Mouse (Mus musculus): ENCODE measurements around the gene Gm10309.

GRCm38 (mm10) chr17:86460645-86461430 lies 44.2 kb downstream of the Gm10309 start:
- TF ChIP-seq CTCF (IDR thresholded peaks at IDR 0.05; ENCODE audit: extremely low read depth, insufficient read depth, low read length) (no peak), POLR2A (IDR thresholded peaks at IDR 0.05; ENCODE audit: extremely low read depth, insufficient read depth, low read length) (no peak)

All from cortical plate, adult 2 months (tissue).